Mouse (Mus musculus) forebrain, embryonic 16.5 days (tissue): ENCODE measurements around the gene Hist1h3g. TPM values are rescaled to one million over a fixed set of nuclear protein-coding genes. Genes with fewer than 3 reads are reported as not detected.
"Not testable (repeated sequence)": the region's sequence is repeated elsewhere in the genome, so short reads cannot be mapped to it uniquely, and the experiment has no call there.

ENCODE experiments used
- ATAC-seq: fragments of 200-750 bp; cut with Nextera tagmentation; 2 replicates; pipeline ENCODE4 v1.8.0; 2017; ENCODE audit warnings: mild to moderate bottlenecking, moderate library complexity
- H3K27ac ChIP-seq: fragments of 300-500 bp; sonication (generic); 2 replicates; pipeline ENCODE4 v1.5.1; 2014; ENCODE audit warnings: low read length, control low read depth
- H3K27me3 ChIP-seq: fragments of 300-500 bp; sonication (generic); replicated peaks from 2 replicates; pipeline ENCODE4 v1.6.1; 2014; ENCODE audit warnings: low read length; ENCODE audit not compliant: control insufficient read depth, insufficient read depth
- H3K36me3 ChIP-seq: fragments of 300-500 bp; sonication (generic); 2 replicates; pipeline ENCODE4 v1.6.1; 2014; ENCODE audit not compliant: control insufficient read depth, insufficient read depth
- H3K4me1 ChIP-seq: fragments of 300-500 bp; sonication (generic); replicated peaks from 2 replicates; pipeline ENCODE4 v1.6.1; 2014; ENCODE audit warnings: low read length; ENCODE audit not compliant: control insufficient read depth, insufficient read depth
- H3K4me2 ChIP-seq: fragments of 300-500 bp; sonication (generic); 2 replicates; pipeline ENCODE4 v1.6.1; 2014; ENCODE audit warnings: mild to moderate bottlenecking, low read length, control low read depth
- H3K4me3 ChIP-seq: fragments of 300-500 bp; sonication (generic); replicated peaks from 2 replicates; pipeline ENCODE4 v1.5.1; 2014; ENCODE audit warnings: mild to moderate bottlenecking, low read length, control low read depth
- H3K9ac ChIP-seq: fragments of 300-500 bp; sonication (generic); replicated peaks from 2 replicates; pipeline ENCODE4 v1.6.1; 2014; ENCODE audit warnings: low read depth, low read length, control low read depth
- H3K9me3 ChIP-seq: fragments of 300-500 bp; sonication (generic); 2 replicates; pipeline ENCODE4 v1.6.1; 2016; ENCODE audit warnings: low read length; ENCODE audit not compliant: control insufficient read depth
- WGBS: fragments of 180-500 bp; shearing (Covaris S2); extraction: QIAGEN DNeasy Blood & Tissue Kit; methylation state at CpG from one replicate; pipeline ENCODE4 v1.1.7; 2014; 5-methylcytosine and 5-hydroxymethylcytosine counted together
- polyA plus RNA-seq: library from polyadenylated mRNA; unstranded; fragments of >200 nt; fragmentation: Nextera tagmentation; extraction: Ambion mirVana; gene quantifications from 2 replicates; pipeline ENCODE4 v1.2.1, GENCODE M21; 2015

Gene Hist1h3g
- polyA plus RNA-seq, 1 experiment from 2014 or later, result 1.5 TPM

- H3K27me3 ChIP-seq, H3K36me3 ChIP-seq, H3K9me3 ChIP-seq: not testable (repeated sequence)
- H3K27ac ChIP-seq, result peak within 1 kb of the TSS; percentile 81
- H3K4me3 ChIP-seq, result peak within 1 kb of the TSS; percentile 44
- H3K4me1 ChIP-seq, result peaks cover 15% of the 10 kb centered on the region
- H3K4me2 ChIP-seq, result peak within 1 kb of the TSS; percentile 62
- ATAC-seq, result peak; percentile 84
- peak within 1 kb of the TSS; percentile 58 for H3K9ac ChIP-seq
- under 1% methylated on average over 47 of the region's 47 CpGs for whole genome bisulfite sequencing
Measured at GRCm38 (mm10) chr13:23551146-23551834, 16.1 kb downstream of the Hist1h3g start, which contains the start of gene Hist1h4f. Hist1h4f (minus strand) TSS chr13:23551648.

GRCm38 (mm10) chr13:23551931-23552914, 17.0 kb downstream of the Hist1h3g start:
- no peak for ATAC-seq
- H3K4me2 ChIP-seq, result peak overlapping the region; percentile 62
- WGBS, result 42% methylated on average over 8 of the region's 8 CpGs
- no peaks in the 10 kb centered on the region for H3K9me3 ChIP-seq
- H3K36me3 ChIP-seq, result no peaks in the 10 kb centered on the region
- peaks cover 16% of the 10 kb centered on the region for H3K4me1 ChIP-seq
- H3K27ac ChIP-seq, result peak overlapping the region; percentile 81
- peak overlapping the region; percentile 44 for H3K4me3 ChIP-seq
- H3K27me3 ChIP-seq, result no peaks in the 10 kb centered on the region
- no peak overlapping the region for H3K9ac ChIP-seq

- Histone ChIP-seq H3K4me1 (peaks cover 16% of the 10 kb centered on the region), H3K4me2 (peak within 1 kb of the TSS; percentile 62), H3K27me3 (no peaks in the 10 kb centered on the region), H3K4me3 (no peak within 1 kb of the TSS), H3K9ac (no peak within 1 kb of the TSS), H3K36me3 (no peaks in the 10 kb centered on the region), H3K27ac (peak within 1 kb of the TSS; percentile 80), H3K9me3 (no peaks in the 10 kb centered on the region)
- no peak for ATAC-seq
Measured at GRCm38 (mm10) chr13:23552962-23553361, 17.7 kb downstream of the Hist1h3g start, which contains the start of gene Hist1h1d. Hist1h1d (plus strand) TSS chr13:23553262.

- no peaks in the 10 kb centered on the region for H3K36me3 ChIP-seq
- H3K27me3 ChIP-seq, result no peaks in the 10 kb centered on the region
- H3K4me1 ChIP-seq, result peaks cover 16% of the 10 kb centered on the region
- peak overlapping the region; percentile 58 for H3K4me3 ChIP-seq
- peak overlapping the region; percentile 99 for H3K4me2 ChIP-seq
- 17% methylated on average over 9 of the region's 9 CpGs for WGBS
- ATAC-seq, result no peak
- no peaks in the 10 kb centered on the region for H3K9me3 ChIP-seq
- H3K27ac ChIP-seq, result peak overlapping the region; percentile 80
- H3K9ac ChIP-seq, result peak overlapping the region; percentile 45
Measured at GRCm38 (mm10) chr13:23554393-23554792, 19.2 kb downstream of the Hist1h3g start.

GRCm38 (mm10) chr13:23554925-23555838, 20.0 kb downstream of the Hist1h3g start:
- Histone ChIP-seq H3K4me2 (peak overlapping the region; percentile 99), H3K27me3 (no peaks in the 10 kb centered on the region), H3K9ac (peak overlapping the region; percentile 68), H3K36me3 (no peaks in the 10 kb centered on the region), H3K4me3 (peak overlapping the region; percentile 58), H3K27ac (peak overlapping the region; percentile 80), H3K4me1 (peaks cover 16% of the 10 kb centered on the region), H3K9me3 (no peaks in the 10 kb centered on the region)
- WGBS, result under 1% methylated on average over 54 of the region's 54 CpGs
- ATAC-seq, result peak; percentile 84

GRCm38 (mm10) chr13:23555839-23556416, 20.7 kb downstream of the Hist1h3g start:
- Histone ChIP-seq H3K9ac (peak overlapping the region; percentile 68), H3K4me1 (peaks cover 15% of the 10 kb centered on the region), H3K36me3 (no peaks in the 10 kb centered on the region), H3K9me3 (no peaks in the 10 kb centered on the region), H3K27ac (peak overlapping the region; percentile 80), H3K4me3 (peak overlapping the region; percentile 58), H3K4me2 (peak overlapping the region; percentile 99), H3K27me3 (no peaks in the 10 kb centered on the region)
- peak; percentile 83 for ATAC-seq
- WGBS, result under 1% methylated on average over 18 of the region's 18 CpGs

GRCm38 (mm10) chr13:23556906-23557305, 21.7 kb downstream of the Hist1h3g start:
- Histone ChIP-seq H3K9ac (no peak overlapping the region), H3K4me3 (no peak overlapping the region), H3K9me3 (no peaks in the 10 kb centered on the region), H3K27ac (no peak overlapping the region), H3K36me3 (no peaks in the 10 kb centered on the region), H3K4me2 (no peak overlapping the region), H3K27me3 (no peaks in the 10 kb centered on the region), H3K4me1 (peaks cover 14% of the 10 kb centered on the region)
- WGBS, result 60% methylated on average over 3 of the region's 3 CpGs
- ATAC-seq, result no peak

- not testable (repeated sequence) for H3K4me1 ChIP-seq, ATAC-seq, H3K27ac ChIP-seq, H3K9ac ChIP-seq, H3K9me3 ChIP-seq, H3K27me3 ChIP-seq, H3K4me2 ChIP-seq, H3K4me3 ChIP-seq, H3K36me3 ChIP-seq
- WGBS, result 25% methylated on average over 2 of the region's 2 CpGs
Measured at GRCm38 (mm10) chr13:23560699-23561098, 25.5 kb downstream of the Hist1h3g start.
